Mouse (Mus musculus) liver, adult 2 months (tissue): Measurements from ENCODE around the gene Apobec3. TPM values are rescaled to one million over a fixed set of nuclear protein-coding genes. Genes with fewer than 3 reads are reported as not detected.

ENCODE experiments used
- DNase-seq: peaks from one replicate; pipeline ENCODE4 v3.0.0-alpha.2; 2011; ENCODE audit warnings: low read depth, low spot score; ENCODE audit errors: extremely low read depth
- H3K27ac ChIP-seq: fragments of 200-500 bp; replicated peaks from 2 replicates; pipeline ENCODE4 v1.5.1; 2012; ENCODE audit warnings: low read depth, mild to moderate bottlenecking, control low read depth, inconsistent platforms, low read length; ENCODE audit not compliant: insufficient read depth
- H3K27me3 ChIP-seq: fragments of 200-500 bp; 2 replicates; pipeline ENCODE4 v1.6.1; 2012; ENCODE audit warnings: mild to moderate bottlenecking, moderate library complexity, low read length, inconsistent platforms; ENCODE audit not compliant: control insufficient read depth, insufficient read depth
- H3K36me3 ChIP-seq: fragments of 200-500 bp; 2 replicates; pipeline ENCODE4 v1.6.1; 2012; ENCODE audit warnings: low read length, inconsistent platforms; ENCODE audit not compliant: control insufficient read depth, insufficient read depth
- H3K4me1 ChIP-seq: fragments of 200-500 bp; 2 replicates; pipeline ENCODE4 v1.6.1; 2011; ENCODE audit warnings: low read length; ENCODE audit not compliant: control insufficient read depth, insufficient read depth
- H3K4me3 ChIP-seq: fragments of 200-500 bp; 2 replicates; pipeline ENCODE4 v1.5.1; 2011; ENCODE audit warnings: low read depth, mild to moderate bottlenecking, control low read depth, low read length, moderate library complexity; ENCODE audit not compliant: insufficient read depth
- H3K79me2 ChIP-seq: fragments of 200-500 bp; 2 replicates; pipeline ENCODE4 v1.6.1; 2012; ENCODE audit warnings: inconsistent platforms, mild to moderate bottlenecking, low read length, moderate library complexity; ENCODE audit not compliant: control insufficient read depth, insufficient read depth
- H3K9ac ChIP-seq: fragments of 200-500 bp; 2 replicates; pipeline ENCODE4 v1.6.1; 2012; ENCODE audit warnings: low read depth, mild to moderate bottlenecking, control low read depth, inconsistent platforms, low read length
- CTCF ChIP-seq: fragments of 200-500 bp; IDR thresholded peaks from 2 replicates; pipeline ENCODE4 v1.5.1; 2011; ENCODE audit warnings: low read depth, low read length, control low read depth
- POLR2A ChIP-seq: fragments of 200-500 bp; IDR thresholded peaks from 2 replicates; pipeline ENCODE4 v1.6.1; 2011; ENCODE audit warnings: low read length, control low read depth; ENCODE audit not compliant: insufficient read depth; ENCODE audit errors: extremely low read depth
- WGBS: fragments of 180-500 bp; shearing (Covaris S2); methylation state at CpG from one replicate; pipeline ENCODE4 v1.1.7; 2018; 5-methylcytosine and 5-hydroxymethylcytosine counted together
- polyA plus RNA-seq: library from polyadenylated mRNA; depleted of rRNA; stranded (reverse); fragments of >200 nt; gene quantifications from 2 replicates; pipeline ENCODE4 v1.2.3, GENCODE M21; 2012
- total RNA-seq: library from RNA; depleted of rRNA; stranded (reverse); fragments of >200 nt; gene quantifications from 2 replicates; pipeline ENCODE4 v1.2.3, GENCODE M21; 2014

Apobec3 gene
- total and polyA plus RNA-seq, 2 experiments = 2.4 to 2.6 TPM

- TF ChIP-seq POLR2A (peak; percentile 74), CTCF (no peak)
- WGBS = under 1% methylated on average over 29 of the region's 29 CpGs
- Histone ChIP-seq H3K27me3 (no peaks in the 10 kb centered on the region), H3K9ac (peak overlapping the region; percentile 87), H3K27ac (peak overlapping the region; percentile 57), H3K4me1 (0 out of 2 replicates have a peak, but pooled peaks cover 6% of the 10 kb centered on the region), H3K4me3 (peak overlapping the region; percentile 64), H3K36me3 (no peaks in the 10 kb centered on the region), H3K79me2 (no peaks in the 10 kb centered on the region)
- peak; percentile 82 for DNase-seq
Observed at GRCm38 (mm10) chr15:79927637-79928122, 36.2 kb downstream of the Apobec3 start.

DNA sequence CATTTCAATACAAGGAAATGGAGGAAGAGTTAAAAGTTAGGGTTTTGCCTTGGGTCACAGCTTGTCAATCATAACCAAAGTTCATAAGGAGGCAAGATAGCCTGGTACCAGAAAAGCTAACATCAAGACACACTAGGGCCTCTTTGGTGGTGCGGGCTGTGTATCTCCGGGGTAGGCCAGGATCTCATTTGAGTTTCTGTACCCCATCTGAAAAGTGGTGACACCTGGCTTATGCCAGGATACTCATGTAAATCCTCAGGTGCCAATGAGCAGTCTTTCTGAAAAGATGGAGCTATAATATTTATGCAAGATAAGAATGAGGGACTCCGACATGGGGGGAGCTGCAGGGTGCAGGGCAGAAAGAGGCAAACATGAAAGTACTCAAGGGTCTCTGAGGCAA is 36.9 kb downstream of the Apobec3 start:
- no peaks in the 10 kb centered on the region for H3K36me3 ChIP-seq
- H3K4me3 ChIP-seq = no peak overlapping the region
- TF ChIP-seq POLR2A = no peak
- TF ChIP-seq CTCF = no peak
- H3K79me2 ChIP-seq = no peaks in the 10 kb centered on the region
- peak overlapping the region; percentile 57 for H3K27ac ChIP-seq
- H3K4me1 ChIP-seq = 0 out of 2 replicates have a peak, but pooled peaks cover 6% of the 10 kb centered on the region
- WGBS = 96% methylated on average over 3 of the region's 3 CpGs
- no peak overlapping the region for H3K9ac ChIP-seq
- peak; percentile 7 for DNase-seq
- no peaks in the 10 kb centered on the region for H3K27me3 ChIP-seq

DNA sequence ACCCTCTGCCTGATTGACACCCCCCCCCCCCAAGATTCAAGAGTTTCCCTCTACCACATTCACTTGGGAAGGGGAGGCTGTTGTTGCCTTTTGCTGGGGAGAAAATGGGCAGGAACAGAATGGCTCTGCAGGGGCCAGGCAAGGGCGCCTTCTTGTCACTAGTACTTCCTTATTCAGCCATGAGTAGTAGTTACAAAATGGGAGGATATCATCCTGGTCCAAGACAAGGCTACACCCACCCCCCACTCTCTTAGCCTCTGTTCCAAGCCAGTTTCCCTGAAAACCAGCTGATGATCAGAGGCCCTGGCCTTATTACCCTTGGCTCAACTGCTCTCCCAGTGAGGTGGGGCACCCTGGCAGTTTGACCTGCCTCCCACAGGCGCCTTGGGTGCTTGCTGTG is 37.3 kb downstream of the Apobec3 start:
- no peak overlapping the region for H3K9ac ChIP-seq
- 94% methylated on average over 2 of the region's 2 CpGs for WGBS

GRCm38 (mm10) chr15:79929734-79930133 is 38.3 kb downstream of the Apobec3 start:
- Histone ChIP-seq H3K27ac (no peak overlapping the region), H3K4me1 (0 out of 2 replicates have a peak, but pooled peaks cover 6% of the 10 kb centered on the region), H3K36me3 (no peaks in the 10 kb centered on the region), H3K79me2 (no peaks in the 10 kb centered on the region), H3K4me3 (no peak overlapping the region), H3K27me3 (peaks cover 4% of the 10 kb centered on the region; the same call in 1 of the 2 replicates), H3K9ac (no peak overlapping the region)
- TF ChIP-seq POLR2A (no peak), CTCF (no peak)
- 97% methylated on average over 3 of the region's 3 CpGs for WGBS
- no peak for DNase-seq

More for the DNA sequence above, 37.3 kb downstream of the Apobec3 start:
- H3K4me1 ChIP-seq = 0 out of 2 replicates have a peak, but pooled peaks cover 6% of the 10 kb centered on the region
- DNase-seq = no peak
- peaks cover 4% of the 10 kb centered on the region; the same call in 1 of the 2 replicates for H3K27me3 ChIP-seq
- TF ChIP-seq CTCF = no peak
- no peak for TF ChIP-seq POLR2A
- no peaks in the 10 kb centered on the region for H3K36me3 ChIP-seq
- no peaks in the 10 kb centered on the region for H3K79me2 ChIP-seq
- H3K4me3 ChIP-seq = no peak overlapping the region
- no peak overlapping the region for H3K27ac ChIP-seq

GRCm38 (mm10) chr15:79931496-79932141 is 40.2 kb downstream of the Apobec3 start:
- TF ChIP-seq CTCF = no peak
- no peak for TF ChIP-seq POLR2A
- WGBS = 46% methylated on average over 13 of the region's 13 CpGs
- Histone ChIP-seq H3K79me2 (no peaks in the 10 kb centered on the region), H3K27ac (no peak overlapping the region), H3K4me1 (0 out of 2 replicates have a peak, but pooled peaks cover 6% of the 10 kb centered on the region), H3K4me3 (peak overlapping the region; percentile 81), H3K9ac (no peak overlapping the region; the same call in 1 of the 2 replicates), H3K27me3 (peaks cover 4% of the 10 kb centered on the region; the same call in 1 of the 2 replicates), H3K36me3 (no peaks in the 10 kb centered on the region)
- peak; percentile 9 for DNase-seq

DNA sequence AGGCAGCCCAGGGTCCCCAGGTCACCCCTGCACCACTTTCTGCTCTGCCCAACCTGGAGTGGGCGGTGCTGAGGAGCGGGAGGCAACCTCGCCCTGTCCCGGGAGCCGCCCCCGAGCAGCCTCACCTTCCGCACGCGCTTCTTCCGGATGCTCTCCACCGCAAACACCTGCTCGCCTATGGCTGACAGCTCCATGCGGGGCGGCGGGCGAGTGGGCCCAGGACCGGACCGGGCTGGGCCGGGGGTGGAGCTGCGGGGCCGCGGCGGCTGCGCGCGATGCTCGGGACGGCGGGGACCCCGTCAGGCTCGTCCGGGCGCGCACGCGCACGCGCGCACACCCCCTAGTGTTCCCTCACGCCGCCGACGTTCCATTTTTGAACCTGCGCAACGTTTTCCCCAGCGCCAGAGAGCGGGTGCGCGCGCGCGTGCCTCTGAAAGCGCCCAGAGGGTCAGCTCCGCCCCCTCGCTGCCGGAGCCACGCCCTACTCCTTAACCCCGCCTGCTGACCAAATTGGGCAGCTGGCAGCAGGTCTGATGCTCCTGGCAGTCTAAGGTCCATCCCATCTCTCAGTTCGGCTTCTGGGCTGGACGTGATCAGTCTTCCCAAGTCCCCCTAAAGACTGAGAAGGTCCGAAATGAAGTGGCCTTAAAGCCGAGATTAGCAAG is 41.0 kb downstream of the Apobec3 start:
- Histone ChIP-seq H3K9ac (peak overlapping the region; percentile 86), H3K27me3 (peaks cover 4% of the 10 kb centered on the region; the same call in 1 of the 2 replicates), H3K4me3 (peak overlapping the region; percentile 81), H3K4me1 (0 out of 2 replicates have a peak, but pooled peaks cover 3% of the 10 kb centered on the region), H3K79me2 (no peaks in the 10 kb centered on the region), H3K36me3 (no peaks in the 10 kb centered on the region), H3K27ac (peak overlapping the region; percentile 7; the same call in 1 of the 2 replicates)
- DNase-seq = peak; percentile 74
- TF ChIP-seq CTCF (no peak), POLR2A (no peak)
- 1% methylated on average over 62 of the region's 62 CpGs for WGBS
